Mouse (Mus musculus) forebrain, embryonic 14.5 days (tissue): ENCODE results near the gene Gm11114. TPM values are rescaled to one million over a fixed set of nuclear protein-coding genes. Genes with fewer than 3 reads are reported as not detected.

Experiments
- ATAC-seq: fragments of 200-750 bp; cut with Nextera tagmentation; 2 replicates; pipeline ENCODE4 v1.8.0; 2017; ENCODE audit warnings: mild to moderate bottlenecking, moderate library complexity
- DNase-seq: peaks from one replicate; pipeline ENCODE4 v3.0.0-alpha.2; 2015; ENCODE audit warnings: low spot score
- H3K27ac ChIP-seq: fragments of 300-500 bp; sonication (generic); 2 replicates; pipeline ENCODE4 v1.5.1; 2014; ENCODE audit warnings: low read depth, mild to moderate bottlenecking, control low read depth, low read length, moderate library complexity
- H3K27me3 ChIP-seq: fragments of 300-500 bp; sonication (generic); replicated peaks from 2 replicates; pipeline ENCODE4 v1.6.1; 2014; ENCODE audit warnings: low read length, control low read depth, mixed read lengths; ENCODE audit not compliant: control insufficient read depth, insufficient read depth
- H3K36me3 ChIP-seq: fragments of 300-500 bp; sonication (generic); 2 replicates; pipeline ENCODE4 v1.6.1; 2014; ENCODE audit warnings: low read length, control low read depth; ENCODE audit not compliant: control insufficient read depth, insufficient read depth
- H3K4me1 ChIP-seq: fragments of 300-500 bp; sonication (generic); 2 replicates; pipeline ENCODE4 v1.6.1; 2014; ENCODE audit warnings: antibody characterized with exemption, low read length, control low read depth; ENCODE audit not compliant: control insufficient read depth, insufficient read depth
- H3K4me2 ChIP-seq: fragments of 300-500 bp; sonication (generic); 2 replicates; pipeline ENCODE4 v1.6.1; 2014; ENCODE audit warnings: mild to moderate bottlenecking, control low read depth, low read length
- H3K4me3 ChIP-seq: fragments of 300-500 bp; sonication (generic); 2 replicates; pipeline ENCODE4 v1.5.1; 2014; ENCODE audit warnings: low read depth, low read length, control low read depth
- H3K9ac ChIP-seq: fragments of 300-500 bp; sonication (generic); 2 replicates; pipeline ENCODE4 v1.6.1; 2014; ENCODE audit warnings: mild to moderate bottlenecking, low read length, control low read depth, moderate library complexity
- H3K9me3 ChIP-seq: fragments of 300-500 bp; sonication (generic); replicated peaks from 2 replicates; pipeline ENCODE4 v1.6.1; 2016; ENCODE audit warnings: low read length, control low read depth, mixed read lengths; ENCODE audit not compliant: control insufficient read depth
- WGBS: fragments of 180-500 bp; shearing (Covaris S2); extraction: QIAGEN DNeasy Blood & Tissue Kit; methylation state at CpG from one replicate; pipeline ENCODE4 v1.1.7; 2014; 5-methylcytosine and 5-hydroxymethylcytosine counted together
- polyA plus RNA-seq: library from polyadenylated mRNA; unstranded; fragments of >200 nt; fragmentation: Nextera tagmentation; extraction: Ambion mirVana; gene quantifications from 2 replicates; pipeline ENCODE4 v1.2.1, GENCODE M21; 2014

Gm11114 gene
- polyA plus RNA-seq: not detected in 2 replicates

GRCm38 (mm10) chr9:85312473-85312872, at the start of gene Gm11114:
Gene Gm11114, plus strand, starts transcription at chr9:85312773.
- no peak for ATAC-seq
- DNase-seq: no peak
- H3K4me3 ChIP-seq: no peak within 1 kb of the TSS

GRCm38 (mm10) chr9:85266847-85267246, 45.7 kb upstream of the Gm11114 start:
- DNase-seq (no peak), ATAC-seq (no peak)
- Histone ChIP-seq H3K27me3 (no peaks in the 10 kb centered on the region), H3K4me3 (no peak overlapping the region), H3K4me1 (no peaks in the 10 kb centered on the region), H3K9ac (no peak overlapping the region), H3K9me3 (no peaks in the 10 kb centered on the region), H3K36me3 (no peaks in the 10 kb centered on the region), H3K4me2 (no peak overlapping the region), H3K27ac (no peak overlapping the region)
- 85% methylated on average over 5 of the region's 5 CpGs for WGBS

More at GRCm38 (mm10) chr9:85312473-85312872, at the start of gene Gm11114:
- no peaks in the 10 kb centered on the region for H3K9me3 ChIP-seq
- H3K27me3 ChIP-seq: no peaks in the 10 kb centered on the region
- no peak within 1 kb of the TSS for H3K27ac ChIP-seq
- WGBS: 89% methylated on average over 6 of the region's 6 CpGs
- no peaks in the 10 kb centered on the region for H3K36me3 ChIP-seq
- H3K9ac ChIP-seq: no peak within 1 kb of the TSS
- no peak within 1 kb of the TSS for H3K4me2 ChIP-seq
- H3K4me1 ChIP-seq: no peaks in the 10 kb centered on the region

- no peaks in the 10 kb centered on the region for H3K27me3 ChIP-seq
- H3K9me3 ChIP-seq: no peaks in the 10 kb centered on the region
- H3K4me1 ChIP-seq: no peaks in the 10 kb centered on the region
- no peak overlapping the region for H3K4me3 ChIP-seq
- no peak overlapping the region for H3K9ac ChIP-seq
- H3K36me3 ChIP-seq: no peaks in the 10 kb centered on the region
- H3K4me2 ChIP-seq: no peak overlapping the region
- no peak for ATAC-seq
- DNase-seq: no peak
- 80% methylated on average over 2 of the region's 2 CpGs for WGBS
- H3K27ac ChIP-seq: no peak overlapping the region
Observed at GRCm38 (mm10) chr9:85274114-85274513, 38.5 kb upstream of the Gm11114 start.

- Histone ChIP-seq H3K4me3 (no peak overlapping the region), H3K9me3 (no peaks in the 10 kb centered on the region)
- 89% methylated on average over 4 of the region's 4 CpGs for WGBS
Observed at GRCm38 (mm10) chr9:85302849-85303248, 9.7 kb upstream of the Gm11114 start.

GRCm38 (mm10) chr9:85303378-85303777, 9.2 kb upstream of the Gm11114 start:
- WGBS: 92% methylated on average over 3 of the region's 3 CpGs
- Histone ChIP-seq H3K9me3 (no peaks in the 10 kb centered on the region), H3K27me3 (no peaks in the 10 kb centered on the region), H3K4me2 (no peak overlapping the region), H3K4me1 (no peaks in the 10 kb centered on the region), H3K9ac (no peak overlapping the region), H3K27ac (no peak overlapping the region), H3K36me3 (no peaks in the 10 kb centered on the region), H3K4me3 (no peak overlapping the region)
- ATAC-seq (no peak), DNase-seq (no peak)

More at GRCm38 (mm10) chr9:85302849-85303248, 9.7 kb upstream of the Gm11114 start:
- Histone ChIP-seq H3K36me3 (no peaks in the 10 kb centered on the region), H3K9ac (no peak overlapping the region), H3K27ac (no peak overlapping the region), H3K27me3 (no peaks in the 10 kb centered on the region), H3K4me1 (no peaks in the 10 kb centered on the region), H3K4me2 (no peak overlapping the region)
- ATAC-seq (no peak), DNase-seq (no peak)

GRCm38 (mm10) chr9:85316122-85316521, 3.5 kb downstream of the Gm11114 start:
- WGBS: 66% methylated on average over 1 of the region's 1 CpGs

GRCm38 (mm10) chr9:85320167-85320951, 7.8 kb downstream of the Gm11114 start:
- no peak overlapping the region for H3K4me3 ChIP-seq
- no peaks in the 10 kb centered on the region for H3K36me3 ChIP-seq
- ATAC-seq: no peak
- no peak overlapping the region for H3K9ac ChIP-seq
- DNase-seq: peak; percentile 3
- no peaks in the 10 kb centered on the region for H3K4me1 ChIP-seq
- H3K27ac ChIP-seq: no peak overlapping the region
- no peak overlapping the region for H3K4me2 ChIP-seq
- H3K9me3 ChIP-seq: no peaks in the 10 kb centered on the region
- H3K27me3 ChIP-seq: no peaks in the 10 kb centered on the region
- WGBS: 71% methylated on average over 8 of the region's 8 CpGs

More at GRCm38 (mm10) chr9:85316122-85316521, 3.5 kb downstream of the Gm11114 start:
- Histone ChIP-seq H3K27me3 (no peaks in the 10 kb centered on the region), H3K9me3 (no peaks in the 10 kb centered on the region), H3K4me1 (no peaks in the 10 kb centered on the region), H3K4me2 (no peak overlapping the region), H3K9ac (no peak overlapping the region), H3K27ac (no peak overlapping the region), H3K4me3 (no peak overlapping the region), H3K36me3 (no peaks in the 10 kb centered on the region)
- DNase-seq (no peak), ATAC-seq (no peak)

- Histone ChIP-seq H3K9me3 (no peaks in the 10 kb centered on the region), H3K27me3 (peaks cover 7% of the 10 kb centered on the region; the same call in 1 of the 2 replicates), H3K4me1 (peaks cover 3% of the 10 kb centered on the region; the same call in 1 of the 2 replicates), H3K4me2 (no peak overlapping the region), H3K36me3 (no peaks in the 10 kb centered on the region), H3K9ac (no peak overlapping the region), H3K4me3 (no peak overlapping the region), H3K27ac (no peak overlapping the region)
- WGBS: 89% methylated on average over 11 of the region's 11 CpGs
- no peak for ATAC-seq
- DNase-seq: no peak
Observed at GRCm38 (mm10) chr9:85324158-85324875, 11.7 kb downstream of the Gm11114 start.
